Mouse (Mus musculus): ENCODE results near the gene Tbx10. TPM values are rescaled to one million over a fixed set of nuclear protein-coding genes. Genes with fewer than 3 reads are reported as not detected.

The Tbx10 gene
- under 1 TPM in 1 of 2 experiments, not detected in 1; 0.12 TPM for polyA plus RNA-seq (2017; shearing (Covaris generic))

DNA sequence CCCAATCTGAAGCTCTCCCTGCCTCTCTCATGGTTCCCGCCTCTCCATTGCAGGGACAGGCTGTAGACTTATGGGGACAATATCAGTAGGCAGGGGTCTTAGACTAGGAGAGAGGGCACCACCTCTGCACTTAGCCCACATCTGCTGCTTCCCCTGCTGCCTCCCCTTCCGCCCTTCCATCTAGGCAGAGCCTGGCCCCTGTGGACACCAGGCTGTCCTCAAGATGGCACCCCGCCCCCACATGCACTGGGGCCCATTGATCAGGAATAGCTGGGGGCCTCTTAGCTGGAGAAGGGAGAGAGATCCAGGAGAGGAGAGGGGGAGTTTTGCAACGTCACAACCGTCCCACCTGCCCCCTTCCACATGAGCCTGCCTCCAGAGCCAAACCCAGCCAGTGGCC, at the start of gene Tbx10:
Gene Tbx10 (plus strand): TSS at position 337 of the 400 bp plus-strand sequence.

DNA sequence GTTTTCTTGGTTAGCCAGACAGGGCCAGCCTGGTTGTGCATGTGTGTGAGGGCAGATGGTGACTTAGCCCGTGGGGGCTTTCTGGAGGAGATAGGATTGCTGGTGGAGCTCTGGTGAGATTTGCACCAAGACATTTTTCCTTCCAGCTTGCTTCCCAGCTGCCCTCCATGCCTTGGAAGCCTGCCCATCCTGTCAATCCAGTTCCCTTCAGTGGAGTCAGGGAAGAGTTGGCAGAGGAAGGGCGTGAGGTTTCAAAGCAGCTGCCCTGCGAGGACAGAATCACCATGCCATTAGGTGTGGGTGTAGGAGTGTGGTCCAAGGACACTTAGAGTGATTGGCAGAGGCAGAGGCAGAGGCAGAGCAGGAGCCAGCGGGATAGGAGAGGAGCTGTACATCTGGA, 34.1 kb upstream of the Tbx10 start, which contains the start of gene Aldh3b3:
Gene Aldh3b3 (plus strand): TSS at position 176 of the 400 bp plus-strand sequence.

DNA sequence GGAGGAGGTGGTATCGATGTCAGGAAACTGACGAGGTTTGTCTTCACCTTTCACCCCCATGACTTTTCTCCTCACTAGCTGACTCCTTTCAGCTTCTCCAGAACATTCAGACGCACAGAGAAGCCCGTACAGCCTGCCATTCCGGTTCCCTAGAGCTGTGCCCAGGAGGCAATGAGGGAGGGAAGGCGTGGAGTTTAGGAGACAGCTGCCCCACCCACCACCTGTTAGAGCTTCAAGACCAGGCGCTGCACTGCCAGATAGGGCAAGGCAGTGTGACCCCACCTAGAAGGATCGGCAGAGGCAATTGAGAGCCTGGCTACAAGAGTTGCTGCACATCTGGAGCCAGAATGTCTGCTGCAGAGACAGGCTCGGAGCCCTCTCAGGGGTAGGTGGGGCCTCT, 20.3 kb upstream of the Tbx10 start, which contains the start of gene Aldh3b2:
Gene Aldh3b2 (plus strand): TSS at position 100 of the 400 bp plus-strand sequence.

DNA sequence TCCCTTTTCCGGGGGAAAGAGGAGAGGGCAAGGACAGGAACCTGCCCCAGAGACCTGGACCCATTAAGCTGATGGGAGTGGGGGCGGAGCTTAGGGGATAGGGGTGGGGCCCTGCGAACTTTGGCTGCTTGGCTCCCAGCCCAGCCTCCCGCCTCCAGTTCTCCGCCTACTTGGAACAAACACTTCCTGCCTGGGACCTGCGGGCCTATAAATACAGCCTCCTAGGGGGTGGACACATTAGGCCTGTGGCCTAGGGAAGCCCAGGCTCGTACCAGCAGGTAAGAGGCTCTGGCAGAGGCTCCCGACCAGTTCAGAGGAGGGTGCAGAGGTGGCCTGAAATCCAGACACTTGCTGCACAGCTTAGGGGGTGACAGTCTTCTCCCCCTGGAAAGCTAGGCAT, 6.2 kb upstream of the Tbx10 start, which contains the start of gene Acy3:
Gene Acy3 (plus strand): TSS at position 237 of the 400 bp plus-strand sequence.

DNA sequence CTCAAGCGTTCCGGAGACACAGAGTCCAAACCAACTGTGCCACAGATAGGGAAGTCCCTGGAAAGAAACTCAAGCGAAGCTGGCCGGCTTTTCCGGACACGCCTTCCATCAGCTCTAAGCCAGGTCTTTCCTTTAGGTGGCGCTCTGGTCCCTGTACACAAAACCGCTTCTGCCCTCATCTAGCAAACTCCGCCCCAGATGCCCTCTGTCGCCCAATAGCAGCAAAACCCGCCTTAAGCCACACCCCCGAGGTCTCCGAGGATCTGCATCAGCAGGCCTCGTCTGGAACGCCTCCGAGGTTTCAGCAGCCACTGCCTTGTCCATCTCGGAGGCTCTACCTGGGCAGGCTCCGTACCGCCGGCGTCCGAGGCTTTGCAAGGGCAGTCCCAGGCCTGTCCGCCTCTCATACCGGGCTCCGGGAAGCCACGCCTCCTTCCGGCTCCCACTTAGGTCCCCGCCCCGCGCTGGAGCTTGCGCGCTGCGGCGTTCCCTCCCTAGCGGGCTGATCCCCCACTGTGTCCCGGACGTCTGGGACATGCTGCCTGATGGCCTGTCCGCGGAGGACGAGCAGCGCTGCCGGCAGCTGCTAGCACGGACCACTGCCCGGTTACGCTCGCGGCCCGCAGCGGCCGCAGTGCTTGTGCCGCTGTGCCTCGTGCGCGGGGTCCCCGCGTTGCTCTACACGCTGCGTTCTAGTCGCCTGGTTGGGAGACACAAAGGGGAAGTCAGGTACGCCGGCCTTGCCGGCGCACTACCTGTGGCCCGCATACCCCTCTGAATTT, 7.8 kb downstream of the Tbx10 start, which contains the start of the genes Nudt8 and Gm49405:
Gene Nudt8 (plus strand): TSS at position 462 of the 782 bp plus-strand sequence.
Gene Gm49405 (plus strand): TSS at position 508 of the 782 bp plus-strand sequence.

DNA sequence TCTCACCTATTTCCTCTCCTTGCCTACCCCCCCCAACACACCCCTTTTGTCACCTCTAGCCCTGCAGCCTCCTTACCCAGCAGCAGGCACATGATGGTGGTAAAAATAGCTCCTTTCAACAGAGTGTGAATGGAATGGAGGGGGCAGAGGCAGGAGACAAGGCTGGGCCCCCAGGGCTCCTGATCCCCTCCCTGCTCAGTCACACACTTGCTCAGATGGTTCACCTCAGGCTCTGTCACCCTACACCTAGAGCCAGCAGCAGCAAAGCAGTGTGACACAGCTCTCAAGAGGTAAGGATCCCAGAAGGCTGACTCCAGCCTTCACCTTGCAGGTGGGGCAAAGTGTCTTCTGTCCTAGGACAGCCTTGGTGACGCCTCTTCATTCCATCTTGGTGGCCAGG, 10.6 kb downstream of the Tbx10 start, which contains the start of gene Doc2g:
Gene Doc2g (plus strand): TSS at position 202 of the 400 bp plus-strand sequence.

DNA sequence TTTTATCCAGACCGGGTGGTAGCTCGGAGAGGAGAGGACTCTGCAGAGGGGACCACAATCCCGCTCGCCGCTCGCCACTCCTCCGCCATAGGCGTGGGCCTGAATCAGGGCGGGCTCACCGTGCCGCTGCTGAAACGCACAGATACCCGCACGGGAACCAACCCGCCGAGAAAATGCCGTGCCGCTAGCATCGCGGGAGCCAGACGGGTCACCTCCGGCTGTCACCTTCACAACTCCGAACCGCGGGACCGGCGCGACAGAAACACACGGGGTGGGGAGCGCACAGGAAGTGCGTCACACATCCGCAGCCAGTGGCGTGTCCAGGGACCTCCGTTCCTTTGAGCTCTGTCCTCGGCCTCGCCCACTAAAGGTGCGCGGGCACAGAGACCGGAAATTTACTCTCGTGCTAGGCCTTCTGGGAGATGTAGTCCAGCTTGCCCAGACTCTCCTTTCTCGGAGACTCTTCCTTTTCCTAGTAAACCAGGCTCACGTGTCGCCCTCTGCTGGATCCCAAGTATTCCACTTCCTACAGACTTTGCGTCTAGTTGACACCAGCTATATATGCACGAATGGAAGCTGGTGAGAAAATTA, 20.0 kb downstream of the Tbx10 start, which contains the start of gene Ndufv1:
Gene Ndufv1 (minus strand): TSS at position 375 of the 591 bp plus-strand sequence.

DNA sequence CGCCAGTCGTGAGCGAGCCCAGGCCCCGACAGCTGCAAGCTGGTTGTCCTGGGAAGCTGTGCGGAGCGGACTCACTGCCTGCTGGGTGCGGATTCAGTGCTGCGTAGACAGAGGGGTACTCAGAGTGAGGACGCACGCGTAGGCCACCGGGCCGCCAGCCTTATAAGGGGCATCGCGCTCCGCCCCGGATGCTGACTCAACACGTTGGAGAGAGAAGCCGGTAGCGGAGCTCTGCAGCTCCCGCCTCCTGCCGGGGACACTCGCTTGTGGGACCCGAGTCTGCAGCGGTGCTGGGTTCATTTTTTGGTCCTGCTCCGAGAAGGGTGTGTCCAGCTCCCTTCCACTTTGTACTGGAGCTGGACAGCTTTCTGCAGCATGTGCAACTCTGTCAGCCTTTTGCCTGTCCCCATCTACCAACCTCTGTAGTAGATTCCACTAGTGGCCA, 45.3 kb downstream of the Tbx10 start, which contains the start of gene Gstp1:
Gene Gstp1 (minus strand): TSS at position 198 of the 445 bp plus-strand sequence.

DNA sequence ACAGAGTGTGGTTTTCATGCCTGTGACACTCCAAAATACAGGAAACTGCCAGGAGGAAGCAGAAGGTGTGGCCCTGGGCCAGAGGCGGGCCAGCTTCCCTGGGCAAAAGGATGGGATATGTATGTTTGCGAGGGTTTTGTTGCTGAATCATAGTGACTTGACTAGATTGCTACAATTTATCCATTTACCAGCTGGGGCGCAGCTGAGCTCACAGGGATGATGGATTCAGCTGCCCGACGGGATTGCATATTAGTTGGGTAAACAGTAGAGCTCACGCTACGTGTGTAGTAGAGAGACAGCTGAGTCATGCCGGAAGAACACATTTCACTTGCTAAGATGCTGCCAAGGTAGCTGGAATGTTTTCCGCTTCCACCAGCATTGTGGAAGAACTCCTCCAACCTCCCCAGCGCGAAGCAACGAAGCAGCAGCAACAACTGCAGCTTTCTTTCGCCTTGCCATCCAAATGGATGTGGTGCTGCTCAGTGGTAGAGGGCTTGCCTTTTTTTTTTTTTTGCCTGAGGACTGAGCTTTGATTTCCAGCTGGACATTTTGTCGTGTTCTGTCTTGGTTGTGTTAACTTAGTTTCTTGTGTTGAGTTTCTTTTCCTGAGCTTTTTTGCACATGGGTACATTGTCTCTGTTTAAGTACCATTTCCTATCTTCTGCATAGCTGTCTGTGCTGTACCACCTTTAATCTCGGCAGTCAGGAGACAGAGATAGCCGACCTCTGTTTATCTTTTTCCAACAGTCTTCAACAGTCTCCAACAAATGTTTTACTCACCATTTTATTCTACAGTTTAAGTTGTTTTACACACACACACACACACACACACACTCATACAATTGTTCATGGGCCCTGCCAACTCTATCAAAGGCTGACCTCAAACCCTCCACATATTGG, 53.7 kb downstream of the Tbx10 start, which contains the start of gene Gstp2:
Gene Gstp2 (minus strand): TSS at position 58 of the 900 bp plus-strand sequence.

Other genes with a start within 250 kb of the Tbx10 start
- gene Kmt5b, start 225.3 kb upstream of the Tbx10 start, polyA plus RNA-seq (2017; shearing (Covaris generic)), result 10 to 100 TPM; 62.5 to 74.5 TPM
- gene Chka, start 141.0 kb upstream of the Tbx10 start, polyA plus RNA-seq (2017; shearing (Covaris generic)), result 10 to 100 TPM in 1 of 2 experiments, 1 to 10 TPM in 1; 7.6 to 13.0 TPM
- 10 to 100 TPM; 58.6 to 70.8 TPM for gene Tcirg1, start 85.6 kb upstream of the Tbx10 start, polyA plus RNA-seq (2017; shearing (Covaris generic))
- 100 to 1,000 TPM; 218 to 241 TPM for gene Ndufs8, start 80.0 kb upstream of the Tbx10 start, polyA plus RNA-seq (2017; shearing (Covaris generic))
- gene Aldh3b1, start 62.9 kb upstream of the Tbx10 start, polyA plus RNA-seq (2017; shearing (Covaris generic)), result 1 to 10 TPM in 1 of 2 experiments, under 1 TPM in 1; 0.63 to 1.3 TPM
- gene Unc93b1, start 57.6 kb upstream of the Tbx10 start, polyA plus RNA-seq (2017; shearing (Covaris generic)), result 10 to 100 TPM; 24.4 to 40.8 TPM
- under 1 TPM in 1 of 2 experiments, not detected in 1; 0.20 TPM for gene Aldh3b3, start 34.1 kb upstream of the Tbx10 start, polyA plus RNA-seq (2017; shearing (Covaris generic))
- gene Aldh3b2, start 20.4 kb upstream of the Tbx10 start, polyA plus RNA-seq (2017; shearing (Covaris generic)), result not detected
- under 1 TPM in 1 of 2 experiments, not detected in 1; 0.66 TPM for gene Acy3, start 6.2 kb upstream of the Tbx10 start, polyA plus RNA-seq (2017; shearing (Covaris generic))
- 10 to 100 TPM; 11.5 to 24.3 TPM for gene Nudt8, start 7.8 kb downstream of the Tbx10 start, polyA plus RNA-seq (2017; shearing (Covaris generic))
- gene Gm49405, start 7.9 kb downstream of the Tbx10 start, polyA plus RNA-seq (2017; shearing (Covaris generic)), result 1 to 10 TPM in 1 of 2 experiments, under 1 TPM in 1; 0.42 to 2.4 TPM
- 1 to 10 TPM in 1 of 2 experiments, under 1 TPM in 1; 0.52 to 4.1 TPM for gene Doc2g, start 10.6 kb downstream of the Tbx10 start, polyA plus RNA-seq (2017; shearing (Covaris generic))
- gene Ndufv1, start 20.1 kb downstream of the Tbx10 start, polyA plus RNA-seq (2017; shearing (Covaris generic)), result 100 to 1,000 TPM; 134 to 170 TPM
- gene Gstp1, start 45.2 kb downstream of the Tbx10 start, polyA plus RNA-seq (2017; shearing (Covaris generic)), result 100 to 1,000 TPM; 602 to 648 TPM
- gene Gstp2, start 53.3 kb downstream of the Tbx10 start, polyA plus RNA-seq (2017; shearing (Covaris generic)), result 10 to 100 TPM in 1 of 2 experiments, 1 to 10 TPM in 1; 2.0 to 12.8 TPM
- 100 to 1,000 TPM; 132 to 137 TPM for gene Gstp3, start 66.8 kb downstream of the Tbx10 start, polyA plus RNA-seq (2017; shearing (Covaris generic))
- not detected for gene Cabp2, start 88.8 kb downstream of the Tbx10 start, polyA plus RNA-seq (2017; shearing (Covaris generic))
- gene Cdk2ap2, start 104.4 kb downstream of the Tbx10 start, polyA plus RNA-seq (2017; shearing (Covaris generic)), result 100 to 1,000 TPM; 721 to 747 TPM
- 100 to 1,000 TPM; 256 to 279 TPM for gene Pitpnm1, start 107.2 kb downstream of the Tbx10 start, polyA plus RNA-seq (2017; shearing (Covaris generic))
- gene Aip, start 133.1 kb downstream of the Tbx10 start, polyA plus RNA-seq (2017; shearing (Covaris generic)), result 100 to 1,000 TPM; 195 to 206 TPM
- gene Gpr152, start 147.0 kb downstream of the Tbx10 start, polyA plus RNA-seq (2017; shearing (Covaris generic)), result not detected
- under 1 TPM; 0.16 to 0.52 TPM for gene Cabp4, start 151.3 kb downstream of the Tbx10 start, polyA plus RNA-seq (2017; shearing (Covaris generic))
- 100 to 1,000 TPM; 293 to 521 TPM for gene Coro1b, start 155.9 kb downstream of the Tbx10 start, polyA plus RNA-seq (2017; shearing (Covaris generic))
- gene Ptprcap, start 160.9 kb downstream of the Tbx10 start, polyA plus RNA-seq (2017; shearing (Covaris generic)), result 1,000 to 10,000 TPM; 1,707 to 1,870 TPM
- gene Rps6kb2, start 170.6 kb downstream of the Tbx10 start, polyA plus RNA-seq (2017; shearing (Covaris generic)), result 10 to 100 TPM; 43.4 to 45.2 TPM
- 10 to 100 TPM; 11.8 to 20.0 TPM for gene Carns1, start 182.7 kb downstream of the Tbx10 start, polyA plus RNA-seq (2017; shearing (Covaris generic))
- 100 to 1,000 TPM; 624 to 764 TPM for gene Tbc1d10c, start 198.5 kb downstream of the Tbx10 start, polyA plus RNA-seq (2017; shearing (Covaris generic))
- 1,000 to 10,000 TPM; 1,254 to 1,335 TPM for gene Ppp1ca, start 199.3 kb downstream of the Tbx10 start, polyA plus RNA-seq (2017; shearing (Covaris generic))
- 10 to 100 TPM; 43.8 to 69.5 TPM for gene Rad9a, start 208.9 kb downstream of the Tbx10 start, polyA plus RNA-seq (2017; shearing (Covaris generic))
- gene Clcf1, start 221.5 kb downstream of the Tbx10 start, polyA plus RNA-seq (2017; shearing (Covaris generic)), result 10 to 100 TPM; 20.4 to 31.3 TPM
- not detected for gene AC109138.7, start 221.6 kb downstream of the Tbx10 start, polyA plus RNA-seq (2017; shearing (Covaris generic))
- 100 to 1,000 TPM; 124 to 142 TPM for gene Pold4, start 239.1 kb downstream of the Tbx10 start, polyA plus RNA-seq (2017; shearing (Covaris generic))